Mouse (Mus musculus): Measurements from ENCODE around the gene Cdk14. TPM values are rescaled to one million over a fixed set of nuclear protein-coding genes. Genes with fewer than 3 reads are reported as not detected.

The Cdk14 gene
- polyA plus RNA-seq, 1 experiment from 2014 or later, result 14.4 TPM

- Histone ChIP-seq H3K27ac (ENCODE audit: low read length) (no peak overlapping the region), H3K9me3 (replicated peaks; ENCODE audit: control insufficient read depth, low read length) (no peaks in the 10 kb centered on the region), H3K36me3 (ENCODE audit: control insufficient read depth, insufficient read depth, low read length) (no peaks in the 10 kb centered on the region), H3K4me2 (ENCODE audit: low read depth, low read length) (no peak overlapping the region), H3K9ac (ENCODE audit: low read length) (no peak overlapping the region), H3K27me3 (ENCODE audit: control insufficient read depth, insufficient read depth, low read length) (no peaks in the 10 kb centered on the region), H3K4me1 (ENCODE audit: control insufficient read depth, insufficient read depth, low read length) (no peaks in the 10 kb centered on the region), H3K4me3 (replicated peaks; ENCODE audit: low read length) (no peak overlapping the region)
- WGBS, result 86% methylated on average over 1 of the region's 1 CpGs
- ATAC-seq (ENCODE audit: insufficient read depth, low FRiP score), result no peak
Observed at GRCm38 (mm10) chr5:5175090-5175489, 245.0 kb downstream of the Cdk14 start.

DNA sequence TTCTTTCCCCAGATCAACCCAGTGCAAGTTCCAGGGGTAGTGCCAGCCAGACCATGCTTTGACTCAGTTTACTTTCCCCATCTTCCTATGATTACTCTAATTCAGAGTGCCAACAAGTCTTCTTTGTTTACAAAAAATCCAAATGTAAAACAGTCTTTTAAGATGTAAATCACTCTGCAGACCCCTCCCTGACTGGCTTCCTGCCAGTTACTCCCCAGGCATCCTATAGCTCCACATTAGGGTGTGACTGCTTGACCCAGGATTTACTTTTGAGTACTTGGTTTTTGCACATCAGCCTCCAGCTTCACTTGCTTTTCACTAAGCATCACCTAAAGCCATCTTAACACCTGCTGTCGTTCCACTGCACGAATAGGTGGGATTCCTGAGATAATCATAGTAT lies 254.0 kb downstream of the Cdk14 start:
- Histone ChIP-seq H3K27ac (ENCODE audit: low read length) (no peak overlapping the region), H3K36me3 (ENCODE audit: control insufficient read depth, insufficient read depth, low read length) (no peaks in the 10 kb centered on the region), H3K9me3 (replicated peaks; ENCODE audit: control insufficient read depth, low read length) (no peaks in the 10 kb centered on the region), H3K9ac (ENCODE audit: low read length) (no peak overlapping the region), H3K4me3 (replicated peaks; ENCODE audit: low read length) (no peak overlapping the region), H3K4me1 (ENCODE audit: control insufficient read depth, insufficient read depth, low read length) (no peaks in the 10 kb centered on the region), H3K4me2 (ENCODE audit: low read depth, low read length) (no peak overlapping the region), H3K27me3 (ENCODE audit: control insufficient read depth, insufficient read depth, low read length) (no peaks in the 10 kb centered on the region)
- WGBS, result 34% methylated on average over 2 of the region's 2 CpGs
- no peak for ATAC-seq (ENCODE audit: insufficient read depth, low FRiP score)

GRCm38 (mm10) chr5:5164326-5164725 lies 255.8 kb downstream of the Cdk14 start:
- no peak overlapping the region for H3K27ac ChIP-seq (ENCODE audit: low read length)
- H3K9me3 ChIP-seq (replicated peaks; ENCODE audit: control insufficient read depth, low read length), result no peaks in the 10 kb centered on the region
- H3K4me1 ChIP-seq (ENCODE audit: control insufficient read depth, insufficient read depth, low read length), result no peaks in the 10 kb centered on the region
- no peak overlapping the region for H3K4me2 ChIP-seq (ENCODE audit: low read depth, low read length)
- H3K36me3 ChIP-seq (ENCODE audit: control insufficient read depth, insufficient read depth, low read length), result no peaks in the 10 kb centered on the region
- ATAC-seq (ENCODE audit: insufficient read depth, low FRiP score), result no peak
- 93% methylated on average over 5 of the region's 5 CpGs for WGBS
- no peak overlapping the region for H3K4me3 ChIP-seq (replicated peaks; ENCODE audit: low read length)
- H3K9ac ChIP-seq (ENCODE audit: low read length), result no peak overlapping the region
- H3K27me3 ChIP-seq (ENCODE audit: control insufficient read depth, insufficient read depth, low read length), result no peaks in the 10 kb centered on the region

GRCm38 (mm10) chr5:5163823-5164222 lies 256.3 kb downstream of the Cdk14 start:
- H3K27ac ChIP-seq (ENCODE audit: low read length), result no peak overlapping the region
- no peaks in the 10 kb centered on the region for H3K9me3 ChIP-seq (replicated peaks; ENCODE audit: control insufficient read depth, low read length)
- H3K4me1 ChIP-seq (ENCODE audit: control insufficient read depth, insufficient read depth, low read length), result no peaks in the 10 kb centered on the region
- 92% methylated on average over 2 of the region's 2 CpGs for WGBS
- H3K36me3 ChIP-seq (ENCODE audit: control insufficient read depth, insufficient read depth, low read length), result no peaks in the 10 kb centered on the region
- no peak overlapping the region for H3K4me3 ChIP-seq (replicated peaks; ENCODE audit: low read length)
- no peaks in the 10 kb centered on the region for H3K27me3 ChIP-seq (ENCODE audit: control insufficient read depth, insufficient read depth, low read length)
- no peak for ATAC-seq (ENCODE audit: insufficient read depth, low FRiP score)
- no peak overlapping the region for H3K9ac ChIP-seq (ENCODE audit: low read length)
- H3K4me2 ChIP-seq (ENCODE audit: low read depth, low read length), result no peak overlapping the region

- no peaks in the 10 kb centered on the region for H3K4me1 ChIP-seq (ENCODE audit: control insufficient read depth, insufficient read depth, low read length)
- no peaks in the 10 kb centered on the region for H3K9me3 ChIP-seq (replicated peaks; ENCODE audit: control insufficient read depth, low read length)
- WGBS, result 59% methylated on average over 1 of the region's 1 CpGs
Observed at GRCm38 (mm10) chr5:5159521-5159920, 260.6 kb downstream of the Cdk14 start.

DNA sequence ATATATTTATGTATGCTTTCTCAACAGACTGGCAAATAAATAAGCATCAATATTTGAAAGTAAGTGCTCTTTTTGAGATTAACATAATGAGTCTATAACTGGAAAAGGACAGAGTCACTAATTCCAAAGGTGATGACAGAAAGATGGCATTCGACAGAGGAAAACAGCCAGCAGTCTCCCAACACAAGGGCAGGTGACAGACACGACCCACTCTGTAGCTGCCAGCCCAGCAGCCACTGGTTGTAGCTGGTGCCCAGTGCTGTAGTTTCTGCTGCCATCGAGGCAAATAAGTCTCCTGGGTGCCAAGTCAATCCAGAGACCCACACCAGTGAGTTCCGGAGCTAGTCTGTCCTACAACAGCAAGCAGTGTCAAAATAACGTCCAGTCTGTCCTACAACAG lies 280.3 kb downstream of the Cdk14 start:
- no peak for ATAC-seq (ENCODE audit: insufficient read depth, low FRiP score)
- Histone ChIP-seq H3K36me3 (ENCODE audit: control insufficient read depth, insufficient read depth, low read length) (no peaks in the 10 kb centered on the region), H3K9me3 (replicated peaks; ENCODE audit: control insufficient read depth, low read length) (no peaks in the 10 kb centered on the region), H3K27ac (ENCODE audit: low read length) (no peak overlapping the region), H3K9ac (ENCODE audit: low read length) (no peak overlapping the region), H3K4me3 (replicated peaks; ENCODE audit: low read length) (no peak overlapping the region), H3K4me2 (ENCODE audit: low read depth, low read length) (no peak overlapping the region), H3K27me3 (ENCODE audit: control insufficient read depth, insufficient read depth, low read length) (no peaks in the 10 kb centered on the region), H3K4me1 (ENCODE audit: control insufficient read depth, insufficient read depth, low read length) (no peaks in the 10 kb centered on the region)
- WGBS, result 80% methylated on average over 5 of the region's 5 CpGs

More at GRCm38 (mm10) chr5:5159521-5159920, 260.6 kb downstream of the Cdk14 start:
- Histone ChIP-seq H3K9ac (ENCODE audit: low read length) (no peak overlapping the region), H3K27me3 (ENCODE audit: control insufficient read depth, insufficient read depth, low read length) (no peaks in the 10 kb centered on the region), H3K27ac (ENCODE audit: low read length) (no peak overlapping the region), H3K4me3 (replicated peaks; ENCODE audit: low read length) (no peak overlapping the region), H3K4me2 (ENCODE audit: low read depth, low read length) (no peak overlapping the region), H3K36me3 (ENCODE audit: control insufficient read depth, insufficient read depth, low read length) (no peaks in the 10 kb centered on the region)
- no peak for ATAC-seq (ENCODE audit: insufficient read depth, low FRiP score)

DNA sequence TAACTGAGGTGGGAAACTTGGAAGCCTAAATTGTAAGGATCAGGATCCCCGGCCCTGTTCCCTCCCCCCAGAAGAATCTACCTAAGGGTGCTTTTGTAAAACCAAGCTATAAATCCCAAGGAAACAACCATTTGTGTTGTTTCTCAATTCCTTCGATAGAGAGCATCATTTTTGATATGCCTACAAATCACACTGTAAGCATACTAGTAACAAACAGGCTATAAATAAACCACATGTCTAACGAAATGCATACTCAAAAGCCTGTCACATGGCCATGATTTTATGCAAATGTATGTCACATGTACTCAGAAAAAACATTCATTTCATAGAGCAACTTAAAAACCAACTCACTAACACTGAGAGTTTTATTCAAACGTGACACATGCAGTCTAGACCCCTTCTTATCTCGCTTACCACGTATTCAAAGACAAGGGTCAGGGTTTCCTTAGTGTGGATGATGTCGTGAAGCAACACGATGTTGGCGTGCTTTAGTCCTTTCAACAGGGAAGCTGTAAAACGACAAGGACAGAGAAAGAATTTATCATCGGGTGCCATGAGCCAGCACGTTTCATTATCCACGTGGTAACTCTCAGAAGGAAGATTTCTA lies 285.1 kb downstream of the Cdk14 start:
- H3K27ac ChIP-seq (ENCODE audit: low read length), result no peak overlapping the region
- no peaks in the 10 kb centered on the region for H3K4me1 ChIP-seq (ENCODE audit: control insufficient read depth, insufficient read depth, low read length)
- H3K4me3 ChIP-seq (replicated peaks; ENCODE audit: low read length), result no peak overlapping the region
- no peak overlapping the region for H3K4me2 ChIP-seq (ENCODE audit: low read depth, low read length)
- H3K9me3 ChIP-seq (replicated peaks; ENCODE audit: control insufficient read depth, low read length), result no peaks in the 10 kb centered on the region
- H3K36me3 ChIP-seq (ENCODE audit: control insufficient read depth, insufficient read depth, low read length), result no peaks in the 10 kb centered on the region
- 75% methylated on average over 13 of the region's 13 CpGs for WGBS
- H3K27me3 ChIP-seq (ENCODE audit: control insufficient read depth, insufficient read depth, low read length), result no peaks in the 10 kb centered on the region
- ATAC-seq (ENCODE audit: insufficient read depth, low FRiP score), result no peak
- no peak overlapping the region for H3K9ac ChIP-seq (ENCODE audit: low read length)

- Histone ChIP-seq H3K4me1 (ENCODE audit: control insufficient read depth, insufficient read depth, low read length) (no peaks in the 10 kb centered on the region), H3K27me3 (ENCODE audit: control insufficient read depth, insufficient read depth, low read length) (no peaks in the 10 kb centered on the region), H3K4me3 (replicated peaks; ENCODE audit: low read length) (no peak overlapping the region), H3K9ac (ENCODE audit: low read length) (no peak overlapping the region), H3K9me3 (replicated peaks; ENCODE audit: control insufficient read depth, low read length) (no peaks in the 10 kb centered on the region), H3K36me3 (ENCODE audit: control insufficient read depth, insufficient read depth, low read length) (no peaks in the 10 kb centered on the region), H3K4me2 (ENCODE audit: low read depth, low read length) (no peak overlapping the region), H3K27ac (ENCODE audit: low read length) (no peak overlapping the region)
- WGBS, result 73% methylated on average over 6 of the region's 6 CpGs
- no peak for ATAC-seq (ENCODE audit: insufficient read depth, low FRiP score)
Observed at GRCm38 (mm10) chr5:5134143-5134904, 285.8 kb downstream of the Cdk14 start.

DNA sequence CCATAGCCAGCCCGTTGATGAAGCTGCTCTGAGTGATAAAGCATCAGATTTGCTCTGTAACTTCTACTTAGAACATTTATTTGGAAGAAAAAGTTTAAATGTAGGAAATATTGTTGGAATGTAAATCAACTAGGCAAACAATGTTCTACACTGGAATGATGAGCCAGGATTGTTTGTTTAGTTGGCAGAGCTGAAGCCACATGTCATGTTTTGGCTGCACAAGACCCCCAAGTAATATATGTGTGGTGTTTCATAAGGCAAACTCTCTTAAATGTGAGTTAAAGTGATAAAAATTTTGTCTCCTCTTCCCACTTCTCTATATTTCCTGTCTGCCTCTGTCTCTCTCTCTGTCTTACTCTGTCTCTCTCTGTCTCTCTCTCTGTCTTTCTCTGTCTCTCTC lies 291.3 kb downstream of the Cdk14 start:
- ATAC-seq (ENCODE audit: insufficient read depth, low FRiP score), result no peak
- Histone ChIP-seq H3K27ac (ENCODE audit: low read length) (no peak overlapping the region), H3K4me2 (ENCODE audit: low read depth, low read length) (no peak overlapping the region), H3K27me3 (ENCODE audit: control insufficient read depth, insufficient read depth, low read length) (no peaks in the 10 kb centered on the region), H3K9me3 (replicated peaks; ENCODE audit: control insufficient read depth, low read length) (no peaks in the 10 kb centered on the region), H3K9ac (ENCODE audit: low read length) (no peak overlapping the region), H3K4me1 (ENCODE audit: control insufficient read depth, insufficient read depth, low read length) (0 out of 2 replicates have a peak, but pooled peaks cover 4% of the 10 kb centered on the region), H3K4me3 (replicated peaks; ENCODE audit: low read length) (no peak overlapping the region), H3K36me3 (ENCODE audit: control insufficient read depth, insufficient read depth, low read length) (no peaks in the 10 kb centered on the region)
- WGBS, result 43% methylated on average over 1 of the region's 1 CpGs

All from stomach, embryonic 16.5 days (tissue).